Mouse (Mus musculus) heart, adult 2 months (tissue): Measurements from ENCODE around the gene Scarb1.

ENCODE experiments used
- CTCF ChIP-seq: fragments of 200-600 bp; IDR thresholded peaks from 2 replicates; pipeline ENCODE4 v1.8.1; 2022; ENCODE audit warnings: antibody characterized with exemption, mild to moderate bottlenecking, moderate library complexity
- POLR2A ChIP-seq: fragments of 200-500 bp; IDR thresholded peaks from 2 replicates; pipeline ENCODE4 v1.6.1; 2011; ENCODE audit warnings: mild to moderate bottlenecking, low read depth, low read length, control low read depth; ENCODE audit not compliant: insufficient read depth

- TF ChIP-seq CTCF (no peak), POLR2A (peak; percentile 58)
Measured at GRCm38 (mm10) chr5:125384512-125385214, 43.8 kb upstream of the Scarb1 start.
